Mouse (Mus musculus): Measurements from ENCODE around the gene Prkch.
A peak's percentile ranks its signal among the peaks of the same experiment; 100 is the strongest.

Gene Prkch

GRCm38 (mm10) chr12:73583318-73583717 lies 1.3 kb upstream of the Prkch start:
- no peak for DNase-seq (ENCODE audit: low read depth, low spot score)

GRCm38 (mm10) chr12:73583813-73584609 lies 585 bp upstream of the Prkch start:
- DNase-seq (ENCODE audit: low read depth, low spot score): peak; percentile 49

- no peak for DNase-seq (ENCODE audit: low read depth, low spot score)
Measured at GRCm38 (mm10) chr12:73585241-73585801, 725 bp downstream of the Prkch start.

GRCm38 (mm10) chr12:73585850-73586249 lies 1.3 kb downstream of the Prkch start:
- no peak for DNase-seq (ENCODE audit: low read depth, low spot score)

GRCm38 (mm10) chr12:73587262-73587661 lies 2.7 kb downstream of the Prkch start:
- no peak for DNase-seq (ENCODE audit: low read depth, low spot score)

- no peak for DNase-seq (ENCODE audit: low read depth, low spot score)
Measured at GRCm38 (mm10) chr12:73590627-73591276, 6.2 kb downstream of the Prkch start.

GRCm38 (mm10) chr12:73591625-73592024 lies 7.0 kb downstream of the Prkch start:
- DNase-seq (ENCODE audit: low read depth, low spot score): no peak

- no peak for DNase-seq (ENCODE audit: low read depth, low spot score)
Measured at GRCm38 (mm10) chr12:73593021-73593798, 8.6 kb downstream of the Prkch start.

GRCm38 (mm10) chr12:73594177-73594745 lies 9.7 kb downstream of the Prkch start:
- DNase-seq (ENCODE audit: low read depth, low spot score): no peak

GRCm38 (mm10) chr12:73595226-73595625 lies 10.6 kb downstream of the Prkch start:
- DNase-seq (ENCODE audit: low read depth, low spot score): no peak

GRCm38 (mm10) chr12:73598241-73598640 lies 13.6 kb downstream of the Prkch start:
- DNase-seq (ENCODE audit: low read depth, low spot score): no peak

GRCm38 (mm10) chr12:73600457-73600856 lies 15.9 kb downstream of the Prkch start:
- DNase-seq (ENCODE audit: low read depth, low spot score): peak; percentile 24

GRCm38 (mm10) chr12:73602974-73603373 lies 18.4 kb downstream of the Prkch start:
- DNase-seq (ENCODE audit: low read depth, low spot score): no peak

- no peak for DNase-seq (ENCODE audit: low read depth, low spot score)
Measured at GRCm38 (mm10) chr12:73603653-73604052, 19.1 kb downstream of the Prkch start.

- DNase-seq (ENCODE audit: low read depth, low spot score): no peak
Measured at GRCm38 (mm10) chr12:73604762-73605161, 20.2 kb downstream of the Prkch start.

- no peak for DNase-seq (ENCODE audit: low read depth, low spot score)
Measured at GRCm38 (mm10) chr12:73605174-73605573, 20.6 kb downstream of the Prkch start.

- no peak for DNase-seq (ENCODE audit: low read depth, low spot score)
Measured at GRCm38 (mm10) chr12:73607381-73608064, 22.9 kb downstream of the Prkch start.

GRCm38 (mm10) chr12:73608065-73608397 lies 23.4 kb downstream of the Prkch start:
- no peak for DNase-seq (ENCODE audit: low read depth, low spot score)

- DNase-seq (ENCODE audit: low read depth, low spot score): no peak
Measured at GRCm38 (mm10) chr12:73609262-73609661, 24.7 kb downstream of the Prkch start.

- DNase-seq (ENCODE audit: low read depth, low spot score): no peak
Measured at GRCm38 (mm10) chr12:73609676-73610545, 25.3 kb downstream of the Prkch start.

Data from ES-CJ7 (cell line).